Mouse (Mus musculus) cortical plate, adult 2 months (tissue): ENCODE measurements at regions not wholly inside any gene's neighbourhood (a gene's known extent, or its start where the extent isn't known, plus 50 kb on each side); places are given as distances from the start of the nearest gene placed in this dataset.
A peak's percentile ranks its signal among the peaks of the same experiment; 100 is the strongest.

Experiments used
- CTCF ChIP-seq: fragments of 200-500 bp; IDR thresholded peaks from 2 replicates; pipeline ENCODE4 v1.5.1; 2011; ENCODE audit warnings: mild to moderate bottlenecking, control low read depth, low read length; ENCODE audit not compliant: insufficient read depth; ENCODE audit errors: extremely low read depth
- POLR2A ChIP-seq: fragments of 200-500 bp; IDR thresholded peaks from 2 replicates; pipeline ENCODE4 v1.6.1; 2011; ENCODE audit warnings: mild to moderate bottlenecking, low read length, control low read depth; ENCODE audit not compliant: insufficient read depth; ENCODE audit errors: extremely low read depth

DNA sequence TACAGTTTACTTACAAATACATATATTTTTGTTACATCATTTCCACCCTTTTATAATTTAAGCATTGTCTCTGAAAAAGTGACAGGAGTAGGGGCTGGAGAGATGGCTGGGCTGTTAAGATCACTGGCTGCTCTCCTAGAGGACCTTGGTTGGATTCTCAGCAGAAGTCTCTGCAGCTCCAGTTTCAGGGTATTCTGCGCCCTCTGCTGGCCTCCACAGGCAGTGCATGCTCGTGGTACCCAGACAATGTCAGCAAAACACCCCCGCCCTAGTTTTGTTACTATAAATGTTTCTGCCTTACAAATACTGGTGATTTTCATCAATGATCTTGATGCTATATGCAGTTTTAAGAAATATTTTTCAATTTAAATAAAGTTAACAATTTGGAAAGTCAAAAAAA, 190.7 kb upstream of the Tas2r134 start:
- TF ChIP-seq POLR2A, result no peak
- TF ChIP-seq CTCF, result peak; percentile 31; the same call in 1 of the 2 replicates
